Mouse (Mus musculus): ENCODE data around the gene Prnp. TPM values are rescaled to one million over a fixed set of nuclear protein-coding genes. Genes with fewer than 3 reads are reported as not detected.

The Prnp gene
- polyA plus RNA-seq, 1 experiment: 108 TPM

DNA sequence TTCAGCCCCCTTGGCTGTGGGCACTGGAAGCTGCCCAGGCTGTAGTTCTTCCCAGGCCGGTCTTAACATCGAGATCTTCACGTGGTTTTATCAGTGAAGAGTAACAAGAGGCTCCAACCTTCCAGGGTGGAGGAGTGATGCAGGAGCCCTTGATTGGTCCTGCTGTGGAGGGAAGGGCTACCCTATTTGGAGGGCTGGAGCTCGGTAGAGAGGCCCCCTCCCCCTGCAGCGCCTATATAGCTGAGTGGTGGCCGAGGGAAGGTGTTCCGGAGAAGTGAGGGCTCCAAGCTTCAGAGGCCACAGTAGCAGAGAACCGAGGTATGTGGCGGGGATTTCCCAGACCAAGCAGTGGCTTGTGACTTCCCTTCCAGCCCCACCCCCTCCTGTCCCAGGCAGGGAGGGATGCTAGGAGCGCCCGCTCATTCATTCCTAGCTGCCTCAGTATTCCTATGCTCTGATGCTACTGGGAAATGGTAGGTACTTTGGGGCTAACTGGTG lies 40.9 kb downstream of the Prnp start, which contains the start of gene Prnd:
TSS of gene Prnd (plus strand) at position 264 of the 498 bp plus-strand sequence.
- no peak for DNase-seq (ENCODE audit: low read depth)

GRCm38 (mm10) chr2:131952456-131952855 lies 42.7 kb downstream of the Prnp start:
- DNase-seq (ENCODE audit: low read depth): no peak
- TF ChIP-seq CTCF (IDR thresholded peaks at IDR 0.05; ENCODE audit: borderline replicate concordance, extremely low read depth, insufficient read depth, insufficient read length) (no peak), POLR2A (IDR thresholded peaks at IDR 0.05; ENCODE audit: borderline replicate concordance, extremely low read depth, insufficient read depth, insufficient read length, poor library complexity, severe bottlenecking) (no peak)

More for the DNA sequence above, 40.9 kb downstream of the Prnp start, which contains the start of gene Prnd:
- no peak for TF ChIP-seq CTCF (IDR thresholded peaks at IDR 0.05; ENCODE audit: borderline replicate concordance, extremely low read depth, insufficient read depth, insufficient read length)

DNA sequence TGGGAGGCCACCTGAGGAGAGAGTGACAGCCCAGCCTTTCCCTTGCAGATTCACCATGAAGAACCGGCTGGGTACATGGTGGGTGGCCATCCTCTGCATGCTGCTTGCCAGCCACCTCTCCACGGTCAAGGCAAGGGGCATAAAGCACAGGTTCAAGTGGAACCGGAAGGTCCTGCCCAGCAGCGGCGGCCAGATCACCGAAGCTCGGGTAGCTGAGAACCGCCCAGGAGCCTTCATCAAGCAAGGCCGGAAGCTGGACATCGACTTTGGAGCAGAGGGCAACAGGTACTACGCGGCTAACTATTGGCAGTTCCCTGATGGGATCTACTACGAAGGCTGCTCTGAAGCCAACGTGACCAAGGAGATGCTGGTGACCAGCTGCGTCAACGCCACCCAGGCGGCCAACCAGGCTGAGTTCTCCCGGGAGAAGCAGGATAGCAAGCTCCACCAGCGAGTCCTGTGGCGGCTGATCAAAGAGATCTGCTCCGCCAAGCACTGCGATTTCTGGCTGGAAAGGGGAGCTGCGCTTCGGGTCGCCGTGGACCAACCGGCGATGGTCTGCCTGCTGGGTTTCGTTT lies 43.3 kb downstream of the Prnp start:
- no peak for TF ChIP-seq CTCF (IDR thresholded peaks at IDR 0.05; ENCODE audit: borderline replicate concordance, extremely low read depth, insufficient read depth, insufficient read length)
- no peak for TF ChIP-seq POLR2A (IDR thresholded peaks at IDR 0.05; ENCODE audit: borderline replicate concordance, extremely low read depth, insufficient read depth, insufficient read length, poor library complexity, severe bottlenecking)
- DNase-seq (ENCODE audit: low read depth): no peak

DNA sequence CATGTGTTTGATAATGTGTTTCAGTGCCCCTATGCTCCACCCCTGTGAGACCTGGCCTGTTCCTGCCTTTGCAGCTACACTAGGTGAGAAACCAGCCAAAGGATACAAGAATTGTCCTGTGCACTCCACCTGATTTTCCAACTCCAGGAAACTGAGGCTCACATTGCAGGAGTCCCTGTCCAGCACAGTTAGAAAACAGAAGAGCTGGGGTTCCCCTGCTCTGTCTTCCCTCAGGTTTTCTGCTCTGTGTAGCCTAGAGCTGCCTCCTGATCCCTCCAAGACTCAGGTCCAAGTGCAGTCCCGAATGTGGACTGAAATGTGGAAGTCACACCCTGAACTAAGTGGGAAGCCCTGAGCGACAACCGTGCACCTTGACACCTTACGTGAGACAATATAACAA lies 44.0 kb downstream of the Prnp start:
- TF ChIP-seq POLR2A (IDR thresholded peaks at IDR 0.05; ENCODE audit: borderline replicate concordance, extremely low read depth, insufficient read depth, insufficient read length, poor library complexity, severe bottlenecking) (no peak), CTCF (IDR thresholded peaks at IDR 0.05; ENCODE audit: borderline replicate concordance, extremely low read depth, insufficient read depth, insufficient read length) (no peak)
- DNase-seq (ENCODE audit: low read depth): no peak

GRCm38 (mm10) chr2:131954835-131955234 lies 45.1 kb downstream of the Prnp start:
- no peak for DNase-seq (ENCODE audit: low read depth)
- no peak for TF ChIP-seq POLR2A (IDR thresholded peaks at IDR 0.05; ENCODE audit: borderline replicate concordance, extremely low read depth, insufficient read depth, insufficient read length, poor library complexity, severe bottlenecking)
- TF ChIP-seq CTCF (IDR thresholded peaks at IDR 0.05; ENCODE audit: borderline replicate concordance, extremely low read depth, insufficient read depth, insufficient read length): no peak

DNA sequence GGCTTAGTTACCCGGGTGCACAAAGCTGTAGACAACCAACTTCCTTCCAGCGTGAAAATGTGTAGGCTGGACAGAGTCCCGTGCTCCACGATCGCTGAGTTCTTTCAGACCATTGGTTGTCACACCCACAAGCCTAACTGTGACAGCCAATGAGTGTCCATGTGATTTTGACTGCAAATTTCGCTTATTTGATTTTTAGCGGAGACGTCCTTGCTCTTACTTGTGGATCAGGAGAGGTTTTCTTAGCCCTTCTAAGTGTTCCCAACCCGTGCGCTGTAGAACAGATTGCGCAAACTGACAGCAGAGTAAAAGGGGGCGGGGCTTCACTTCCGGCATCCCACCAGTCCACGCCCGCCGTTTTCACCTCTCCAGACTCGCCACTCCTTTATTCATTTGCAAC lies 45.5 kb downstream of the Prnp start:
- no peak for TF ChIP-seq CTCF (IDR thresholded peaks at IDR 0.05; ENCODE audit: borderline replicate concordance, extremely low read depth, insufficient read depth, insufficient read length)
- TF ChIP-seq POLR2A (IDR thresholded peaks at IDR 0.05; ENCODE audit: borderline replicate concordance, extremely low read depth, insufficient read depth, insufficient read length, poor library complexity, severe bottlenecking): no peak
- peak; percentile 70 for DNase-seq (ENCODE audit: low read depth)

DNA sequence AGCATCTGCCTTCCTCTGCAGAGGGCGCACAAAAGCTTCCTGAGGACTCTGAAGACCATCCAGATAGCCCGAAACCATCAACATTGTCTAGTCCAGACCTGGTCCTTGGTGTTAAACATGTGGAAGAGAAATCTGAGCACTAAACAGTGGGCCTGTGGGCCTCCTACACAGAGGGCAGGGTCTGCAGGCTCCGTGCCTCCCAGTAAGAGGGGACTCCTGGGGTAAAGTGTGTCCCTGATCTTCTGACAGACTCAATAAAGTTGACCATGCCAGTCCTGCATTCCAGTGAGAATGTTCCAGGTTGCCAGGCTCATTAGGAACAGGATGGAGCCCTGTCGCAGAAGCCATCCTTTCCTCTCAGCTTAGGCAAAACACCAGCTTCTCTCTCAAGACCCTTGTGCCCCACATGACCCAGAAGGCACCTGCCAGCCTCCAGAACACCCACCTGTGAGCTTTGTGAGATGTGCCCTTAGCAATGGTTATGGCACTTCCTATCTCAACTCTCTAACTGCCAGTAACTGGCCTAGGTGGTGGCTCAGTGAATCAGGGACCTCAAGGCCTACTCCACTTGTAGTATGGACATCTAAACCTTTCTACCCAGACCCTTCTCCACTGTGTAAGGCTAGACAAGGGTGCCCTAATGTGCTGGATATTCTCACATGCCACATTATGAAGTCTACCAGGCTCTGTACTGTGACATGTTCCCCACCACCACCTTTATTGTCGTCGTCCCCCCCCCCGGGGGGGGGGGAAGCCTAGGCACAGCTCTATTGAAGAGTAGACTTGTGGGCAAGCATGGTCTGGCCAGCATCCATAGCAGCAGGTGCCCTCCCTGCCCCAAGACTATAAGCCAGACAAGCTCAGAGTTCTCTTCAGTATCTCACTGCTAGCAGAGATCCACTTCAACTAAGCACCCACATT lies 46.9 kb downstream of the Prnp start:
- TF ChIP-seq POLR2A (IDR thresholded peaks at IDR 0.05; ENCODE audit: borderline replicate concordance, extremely low read depth, insufficient read depth, insufficient read length, poor library complexity, severe bottlenecking): no peak
- no peak for TF ChIP-seq CTCF (IDR thresholded peaks at IDR 0.05; ENCODE audit: borderline replicate concordance, extremely low read depth, insufficient read depth, insufficient read length)
- DNase-seq (ENCODE audit: low read depth): no peak

DNA sequence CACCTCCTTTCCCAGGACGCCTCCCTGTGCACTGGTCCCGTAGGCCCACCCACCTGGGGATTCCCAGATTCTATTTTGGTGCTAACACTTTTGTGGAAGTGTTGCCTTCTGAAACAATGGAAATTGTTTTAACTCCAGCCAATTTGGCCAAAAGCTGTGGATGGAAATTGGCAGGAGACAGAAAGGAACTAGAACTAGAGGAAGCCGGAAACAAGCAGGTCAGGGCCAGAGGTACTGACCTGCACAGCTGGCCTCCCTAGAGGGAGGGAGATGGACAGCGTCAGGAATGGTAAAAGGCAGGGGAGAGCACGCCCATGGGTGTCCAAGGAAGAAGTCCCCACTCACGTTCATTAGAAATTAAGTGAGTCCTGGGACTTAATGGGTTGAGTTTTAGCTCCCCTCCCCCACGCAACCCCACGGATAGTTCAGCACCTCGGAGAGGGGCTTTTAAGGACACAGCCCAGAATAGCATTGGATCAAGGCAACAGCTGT lies 48.0 kb downstream of the Prnp start:
- no peak for TF ChIP-seq POLR2A (IDR thresholded peaks at IDR 0.05; ENCODE audit: borderline replicate concordance, extremely low read depth, insufficient read depth, insufficient read length, poor library complexity, severe bottlenecking)
- TF ChIP-seq CTCF (IDR thresholded peaks at IDR 0.05; ENCODE audit: borderline replicate concordance, extremely low read depth, insufficient read depth, insufficient read length): no peak
- no peak for DNase-seq (ENCODE audit: low read depth)

GRCm38 (mm10) chr2:131961671-131962070 lies 51.9 kb downstream of the Prnp start:
- TF ChIP-seq CTCF (IDR thresholded peaks at IDR 0.05; ENCODE audit: borderline replicate concordance, extremely low read depth, insufficient read depth, insufficient read length): no peak
- no peak for TF ChIP-seq POLR2A (IDR thresholded peaks at IDR 0.05; ENCODE audit: borderline replicate concordance, extremely low read depth, insufficient read depth, insufficient read length, poor library complexity, severe bottlenecking)
- DNase-seq (ENCODE audit: low read depth): no peak

DNA sequence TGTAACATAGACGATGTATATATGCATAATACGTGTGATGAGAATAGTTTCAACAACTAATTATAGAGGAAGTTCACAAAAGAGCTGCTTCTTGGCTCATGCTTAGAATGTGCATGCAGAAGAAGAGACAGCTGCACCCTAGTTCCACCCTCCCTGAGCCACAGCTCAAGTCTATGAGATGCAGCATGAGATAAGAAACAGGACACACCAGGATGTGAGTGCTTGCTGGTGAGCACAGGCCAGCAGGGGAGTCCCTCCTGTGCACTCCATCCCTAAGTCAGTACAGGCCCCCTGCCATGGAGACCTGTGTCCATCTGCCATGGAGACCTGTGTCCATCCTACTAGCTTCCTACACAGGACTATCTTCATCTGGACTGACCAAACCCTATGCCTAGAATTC lies 60.9 kb downstream of the Prnp start:
- no peak for TF ChIP-seq POLR2A (IDR thresholded peaks at IDR 0.05; ENCODE audit: borderline replicate concordance, extremely low read depth, insufficient read depth, insufficient read length, poor library complexity, severe bottlenecking)
- no peak for TF ChIP-seq CTCF (IDR thresholded peaks at IDR 0.05; ENCODE audit: borderline replicate concordance, extremely low read depth, insufficient read depth, insufficient read length)
- DNase-seq (ENCODE audit: low read depth): no peak

GRCm38 (mm10) chr2:131971098-131971497 lies 61.4 kb downstream of the Prnp start:
- TF ChIP-seq CTCF (IDR thresholded peaks at IDR 0.05; ENCODE audit: borderline replicate concordance, extremely low read depth, insufficient read depth, insufficient read length): no peak
- TF ChIP-seq POLR2A (IDR thresholded peaks at IDR 0.05; ENCODE audit: borderline replicate concordance, extremely low read depth, insufficient read depth, insufficient read length, poor library complexity, severe bottlenecking): no peak
- DNase-seq (ENCODE audit: low read depth): no peak

Measured in brain, embryonic 14.5 days (tissue).